Mouse (Mus musculus) hindbrain, embryonic 14.5 days (tissue): ENCODE results near the gene Cd300lg. TPM values are rescaled to one million over a fixed set of nuclear protein-coding genes. Genes with fewer than 3 reads are reported as not detected.

Experiments
- ATAC-seq: fragments of 200-750 bp; cut with Nextera tagmentation; 2 replicates; pipeline ENCODE4 v1.8.0; 2017; ENCODE audit warnings: moderate number of reproducible peaks, mild to moderate bottlenecking, moderate TSS enrichment, moderate library complexity; ENCODE audit not compliant: low FRiP score
- DNase-seq: peaks from one replicate; pipeline ENCODE4 v3.0.0-alpha.2; 2015; ENCODE audit warnings: low spot score
- H3K27ac ChIP-seq: fragments of 300-500 bp; sonication (generic); 2 replicates; pipeline ENCODE4 v1.5.1; 2014; ENCODE audit warnings: mild to moderate bottlenecking, moderate library complexity
- H3K27me3 ChIP-seq: fragments of 300-500 bp; sonication (generic); 2 replicates; pipeline ENCODE4 v1.6.1; 2014; ENCODE audit warnings: mild to moderate bottlenecking, low read length, mixed read lengths; ENCODE audit not compliant: control insufficient read depth, insufficient read depth
- H3K36me3 ChIP-seq: fragments of 300-500 bp; sonication (generic); replicated peaks from 2 replicates; pipeline ENCODE4 v1.6.1; 2014; ENCODE audit not compliant: control insufficient read depth, insufficient read depth
- H3K4me1 ChIP-seq: fragments of 300-500 bp; sonication (generic); replicated peaks from 2 replicates; pipeline ENCODE4 v1.6.1; 2014; ENCODE audit warnings: antibody characterized with exemption, low read length, mixed read lengths; ENCODE audit not compliant: control insufficient read depth, insufficient read depth
- H3K4me2 ChIP-seq: fragments of 300-500 bp; sonication (generic); replicated peaks from 2 replicates; pipeline ENCODE4 v1.6.1; 2014; ENCODE audit warnings: mild to moderate bottlenecking, moderate library complexity
- H3K4me3 ChIP-seq: fragments of 300-500 bp; sonication (generic); replicated peaks from 2 replicates; pipeline ENCODE4 v1.5.1; 2014; ENCODE audit warnings: mild to moderate bottlenecking, low read length
- H3K9ac ChIP-seq: fragments of 300-500 bp; sonication (generic); 2 replicates; pipeline ENCODE4 v1.6.1; 2014
- H3K9me3 ChIP-seq: fragments of 300-500 bp; sonication (generic); 2 replicates; pipeline ENCODE4 v1.6.1; 2016; ENCODE audit warnings: low read length; ENCODE audit not compliant: control insufficient read depth
- WGBS: fragments of 180-500 bp; shearing (Covaris S2); extraction: QIAGEN DNeasy Blood & Tissue Kit; methylation state at CpG from one replicate; pipeline ENCODE4 v1.1.7; 2014; 5-methylcytosine and 5-hydroxymethylcytosine counted together
- polyA plus RNA-seq: library from polyadenylated mRNA; unstranded; fragments of >200 nt; fragmentation: Nextera tagmentation; extraction: Ambion mirVana; gene quantifications from 2 replicates; pipeline ENCODE4 v1.2.1, GENCODE M21; 2014

The Cd300lg gene
- polyA plus RNA-seq, 1 experiment from 2014 or later: 0.27 TPM

- 96% methylated on average over 8 of the region's 8 CpGs for WGBS
- no peak for DNase-seq
- H3K27ac ChIP-seq: no peak overlapping the region
- H3K9me3 ChIP-seq: no peaks in the 10 kb centered on the region
- ATAC-seq: no peak
- H3K4me2 ChIP-seq: no peak overlapping the region
- no peak overlapping the region for H3K9ac ChIP-seq
- H3K4me1 ChIP-seq: peaks cover 14% of the 10 kb centered on the region; the same call in 1 of the 2 replicates
- H3K4me3 ChIP-seq: no peak overlapping the region
- H3K36me3 ChIP-seq: peaks cover 68% of the 10 kb centered on the region
- H3K27me3 ChIP-seq: no peaks in the 10 kb centered on the region
These were observed 32.9 kb upstream of the Cd300lg start for GRCm38 (mm10) chr11:102008372-102008771.

DNA sequence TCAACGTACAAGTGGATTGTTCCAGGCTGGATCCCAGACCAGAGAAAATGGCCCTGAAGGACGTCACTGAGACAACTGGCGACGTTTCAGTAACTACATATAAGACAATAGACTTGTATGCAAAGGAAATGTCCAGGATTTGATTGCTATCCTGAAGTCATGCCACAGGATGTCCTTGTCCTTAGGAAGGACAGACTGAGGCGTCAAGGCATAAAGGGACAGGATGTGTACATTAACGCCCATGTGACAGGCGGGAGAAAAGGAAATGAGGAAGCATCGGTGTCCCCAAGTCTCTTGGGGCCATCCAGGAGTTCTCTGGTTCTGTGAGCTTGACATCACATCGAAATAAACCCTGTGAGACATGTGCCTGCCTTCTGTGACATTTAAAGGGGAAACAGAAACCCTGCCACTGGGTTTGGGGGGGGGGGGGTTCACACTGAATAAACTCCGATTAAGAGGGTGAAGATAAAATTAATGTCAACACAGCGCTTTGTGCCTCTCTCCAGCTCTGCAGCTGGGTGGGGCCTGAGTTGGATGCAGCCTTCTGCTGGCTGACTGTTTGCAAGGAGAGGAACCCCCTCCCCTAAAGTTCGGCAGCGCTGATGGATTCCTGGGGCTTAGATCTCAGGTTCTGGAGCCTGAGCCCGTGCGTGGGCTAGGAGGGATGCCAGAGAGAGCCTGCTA, 32.2 kb upstream of the Cd300lg start:
- 78% methylated on average over 15 of the region's 15 CpGs for WGBS
- no peak for ATAC-seq
- Histone ChIP-seq H3K9me3 (no peaks in the 10 kb centered on the region), H3K4me2 (no peak overlapping the region), H3K27me3 (no peaks in the 10 kb centered on the region), H3K9ac (no peak overlapping the region), H3K4me1 (peaks cover 14% of the 10 kb centered on the region; the same call in 1 of the 2 replicates), H3K4me3 (no peak overlapping the region), H3K36me3 (peaks cover 62% of the 10 kb centered on the region), H3K27ac (peak overlapping the region; percentile 76; the same call in 1 of the 2 replicates)
- no peak for DNase-seq

GRCm38 (mm10) chr11:102010140-102010539, 31.2 kb upstream of the Cd300lg start:
- no peak overlapping the region for H3K4me2 ChIP-seq
- peaks cover 14% of the 10 kb centered on the region; the same call in 1 of the 2 replicates for H3K4me1 ChIP-seq
- 22% methylated on average over 13 of the region's 13 CpGs for WGBS
- ATAC-seq (peak; percentile 77), DNase-seq (peak; percentile 42)
- no peaks in the 10 kb centered on the region for H3K27me3 ChIP-seq
- H3K4me3 ChIP-seq: no peak overlapping the region
- peak overlapping the region; percentile 76 for H3K27ac ChIP-seq
- peaks cover 62% of the 10 kb centered on the region for H3K36me3 ChIP-seq
- no peaks in the 10 kb centered on the region for H3K9me3 ChIP-seq
- no peak overlapping the region for H3K9ac ChIP-seq

DNA sequence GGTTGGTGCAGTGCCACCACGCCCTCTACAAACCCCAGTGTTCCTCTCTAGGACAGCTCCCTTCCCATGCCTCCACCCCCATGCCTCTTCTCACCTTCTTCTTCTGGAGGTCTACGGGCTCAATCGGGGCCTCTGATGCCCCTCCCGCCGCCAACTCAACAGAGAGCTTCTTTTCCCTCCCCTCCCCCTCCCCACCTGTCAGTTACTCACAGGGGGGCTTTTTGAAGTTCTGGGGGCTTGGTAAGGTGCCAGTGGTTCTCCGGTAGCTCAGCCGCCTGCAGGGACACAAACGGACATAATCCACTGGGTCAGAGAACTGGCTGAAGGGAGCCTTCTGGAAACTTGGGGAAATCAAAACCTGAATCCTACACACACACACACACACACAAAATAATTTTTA, 29.8 kb upstream of the Cd300lg start:
- Histone ChIP-seq H3K4me3 (no peak overlapping the region), H3K9me3 (no peaks in the 10 kb centered on the region), H3K4me2 (no peak overlapping the region), H3K9ac (no peak overlapping the region), H3K4me1 (peaks cover 14% of the 10 kb centered on the region; the same call in 1 of the 2 replicates), H3K27me3 (no peaks in the 10 kb centered on the region), H3K27ac (no peak overlapping the region), H3K36me3 (peaks cover 65% of the 10 kb centered on the region)
- DNase-seq (no peak), ATAC-seq (no peak)
- WGBS: 86% methylated on average over 8 of the region's 8 CpGs

DNA sequence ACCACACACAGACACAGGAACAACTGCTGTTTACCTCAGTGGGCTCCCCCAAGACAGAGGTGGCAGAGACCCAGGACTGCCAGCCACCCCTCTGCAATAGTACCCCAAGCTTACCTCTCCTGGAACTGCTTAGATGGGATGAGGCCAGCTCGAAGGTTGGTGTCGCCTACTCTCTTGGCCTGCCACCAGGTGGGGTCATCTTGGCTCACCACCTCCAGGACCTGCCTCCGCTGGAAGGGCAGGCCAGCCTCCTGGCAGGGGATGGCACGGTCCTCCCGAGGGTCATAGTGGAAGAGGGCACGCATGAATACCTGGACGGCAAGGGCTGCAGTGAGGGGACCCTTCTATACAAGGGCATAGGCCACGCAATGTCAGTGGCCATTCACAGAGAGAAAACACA, 28.1 kb upstream of the Cd300lg start:
- no peaks in the 10 kb centered on the region for H3K9me3 ChIP-seq
- ATAC-seq (no peak), DNase-seq (no peak)
- no peak overlapping the region for H3K9ac ChIP-seq
- no peak overlapping the region for H3K27ac ChIP-seq
- no peaks in the 10 kb centered on the region for H3K27me3 ChIP-seq
- no peak overlapping the region for H3K4me2 ChIP-seq
- peaks cover 14% of the 10 kb centered on the region; the same call in 1 of the 2 replicates for H3K4me1 ChIP-seq
- 87% methylated on average over 8 of the region's 8 CpGs for WGBS
- H3K4me3 ChIP-seq: no peak overlapping the region
- H3K36me3 ChIP-seq: peaks cover 67% of the 10 kb centered on the region

- no peak overlapping the region for H3K4me2 ChIP-seq
- peaks cover 50% of the 10 kb centered on the region for H3K36me3 ChIP-seq
- no peaks in the 10 kb centered on the region for H3K27me3 ChIP-seq
- no peak overlapping the region for H3K27ac ChIP-seq
- H3K4me3 ChIP-seq: no peak overlapping the region
- ATAC-seq (no peak), DNase-seq (no peak)
- no peaks in the 10 kb centered on the region for H3K9me3 ChIP-seq
- 48% methylated on average over 6 of the region's 6 CpGs for WGBS
- no peak overlapping the region for H3K9ac ChIP-seq
- peaks cover 5% of the 10 kb centered on the region; the same call in 1 of the 2 replicates for H3K4me1 ChIP-seq
These were observed 25.8 kb upstream of the Cd300lg start for GRCm38 (mm10) chr11:102015472-102015871.

- Histone ChIP-seq H3K9me3 (no peaks in the 10 kb centered on the region), H3K9ac (no peak overlapping the region), H3K4me3 (no peak overlapping the region), H3K4me2 (no peak overlapping the region), H3K27me3 (no peaks in the 10 kb centered on the region), H3K4me1 (0 out of 2 replicates have a peak, but pooled peaks cover 3% of the 10 kb centered on the region), H3K27ac (no peak overlapping the region), H3K36me3 (peaks cover 47% of the 10 kb centered on the region)
- no peak for ATAC-seq
- WGBS: 93% methylated on average over 1 of the region's 1 CpGs
- no peak for DNase-seq
These were observed 25.2 kb upstream of the Cd300lg start for GRCm38 (mm10) chr11:102016136-102016535.

GRCm38 (mm10) chr11:102019736-102020135, 21.6 kb upstream of the Cd300lg start:
- no peaks in the 10 kb centered on the region for H3K27me3 ChIP-seq
- no peak overlapping the region for H3K4me2 ChIP-seq
- H3K4me3 ChIP-seq: no peak overlapping the region
- 71% methylated on average over 9 of the region's 9 CpGs for WGBS
- H3K9me3 ChIP-seq: no peaks in the 10 kb centered on the region
- ATAC-seq (no peak), DNase-seq (no peak)
- H3K36me3 ChIP-seq: peaks cover 37% of the 10 kb centered on the region
- H3K27ac ChIP-seq: no peak overlapping the region
- peaks cover 3% of the 10 kb centered on the region; the same call in 1 of the 2 replicates for H3K4me1 ChIP-seq
- no peak overlapping the region for H3K9ac ChIP-seq

DNA sequence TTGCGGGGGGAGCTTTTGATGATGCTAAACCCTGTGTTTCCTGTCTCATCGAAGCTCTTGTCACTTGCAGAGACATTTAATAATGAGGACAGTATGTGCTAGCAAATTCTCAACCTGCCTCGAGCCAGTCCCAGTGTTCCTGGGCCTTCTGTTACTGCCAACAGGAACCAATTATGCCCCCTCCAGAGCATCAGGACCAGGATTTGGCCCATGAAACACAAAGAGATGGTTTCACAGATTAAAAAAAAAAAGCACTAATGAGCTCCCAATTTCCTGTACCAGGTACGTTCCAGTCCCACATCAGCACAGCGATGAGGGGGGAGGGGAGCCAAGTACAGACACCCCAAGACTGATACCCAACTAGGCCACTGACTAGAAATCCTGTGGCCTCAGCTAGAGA, 20.1 kb upstream of the Cd300lg start:
- Histone ChIP-seq H3K4me1 (peaks cover 18% of the 10 kb centered on the region), H3K36me3 (peaks cover 36% of the 10 kb centered on the region)
- WGBS: 80% methylated on average over 5 of the region's 5 CpGs

More for the DNA sequence above, 20.1 kb upstream of the Cd300lg start:
- ATAC-seq: no peak
- H3K27me3 ChIP-seq: no peaks in the 10 kb centered on the region
- no peak for DNase-seq
- no peak overlapping the region for H3K9ac ChIP-seq
- no peak overlapping the region for H3K27ac ChIP-seq
- no peak overlapping the region for H3K4me2 ChIP-seq
- no peaks in the 10 kb centered on the region for H3K9me3 ChIP-seq
- H3K4me3 ChIP-seq: no peak overlapping the region
